Mouse (Mus musculus) CD4-positive, CD25-positive, alpha-beta regulatory T cell, adult 2 months (primary cell): ENCODE measurements around the gene Kat2b.
"Not testable (repeated sequence)": the region's sequence is repeated elsewhere in the genome, so short reads cannot be mapped to it uniquely, and the experiment has no call there.

Source experiments
- DNase-seq: peaks from one replicate; pipeline ENCODE4 v3.0.0-alpha.2; 2012; ENCODE audit warnings: low read depth, low spot score

Kat2b gene

GRCm38 (mm10) chr17:53659230-53659629 is 92.6 kb downstream of the Kat2b start:
- no peak for DNase-seq

GRCm38 (mm10) chr17:53659738-53660137 is 93.1 kb downstream of the Kat2b start:
- DNase-seq = no peak

GRCm38 (mm10) chr17:53661056-53661840 is 94.6 kb downstream of the Kat2b start:
- DNase-seq = no peak

DNA sequence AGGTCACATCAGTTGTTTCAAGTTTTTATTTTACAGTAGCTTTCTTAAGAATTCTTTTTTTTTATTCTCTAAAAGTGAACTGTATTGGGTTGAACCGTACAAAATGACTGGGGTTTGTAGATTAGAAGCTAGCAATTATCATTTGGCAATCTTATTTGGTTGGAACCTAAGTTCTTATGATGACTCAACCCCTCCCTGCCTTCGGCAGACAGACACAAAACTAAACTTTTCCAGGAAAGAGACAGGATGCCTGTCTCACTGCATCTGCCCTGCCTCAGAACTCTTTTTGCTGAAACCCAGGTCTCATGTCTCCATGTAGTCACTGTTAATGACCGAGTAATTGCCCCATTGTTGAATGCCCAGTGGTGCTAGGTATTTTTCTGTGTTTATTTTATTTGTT is 97.6 kb downstream of the Kat2b start:
- peak; percentile 36 for DNase-seq

- no peak for DNase-seq
Measured at GRCm38 (mm10) chr17:53664703-53665382, 98.2 kb downstream of the Kat2b start.

- peak; percentile 30 for DNase-seq
Measured at GRCm38 (mm10) chr17:53670453-53670852, 103.8 kb downstream of the Kat2b start.

DNA sequence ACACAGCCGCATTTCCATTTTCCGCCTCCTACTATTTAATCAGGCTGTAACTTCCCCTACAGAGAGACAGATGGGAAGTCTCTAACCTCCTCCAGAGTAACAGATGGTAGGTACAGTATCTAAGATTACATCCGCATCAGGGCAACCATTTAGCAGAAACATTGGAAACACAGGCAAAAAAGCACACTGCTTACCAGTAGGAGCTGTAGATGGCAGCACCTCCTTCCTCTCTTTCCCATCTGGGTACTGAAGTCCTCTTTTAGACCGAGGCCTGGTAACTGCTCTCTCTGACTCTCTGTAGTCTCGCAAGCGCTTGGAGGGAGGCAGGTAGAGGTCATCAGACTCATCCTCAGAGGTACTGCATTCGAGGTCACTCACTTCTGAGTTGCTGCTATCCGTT is 112.1 kb downstream of the Kat2b start:
- no peak for DNase-seq

- no peak for DNase-seq
Measured at GRCm38 (mm10) chr17:53688321-53688720, 121.7 kb downstream of the Kat2b start.

GRCm38 (mm10) chr17:53688877-53689802 is 122.5 kb downstream of the Kat2b start, which contains the start of gene Sgo1:
Gene Sgo1, minus strand, starts transcription at chr17:53689333.
- peak; percentile 99 for DNase-seq

- DNase-seq = no peak
Measured at GRCm38 (mm10) chr17:53689946-53690345, 123.3 kb downstream of the Kat2b start.

- peak; percentile 71 for DNase-seq
Measured at GRCm38 (mm10) chr17:53694039-53694438, 127.4 kb downstream of the Kat2b start.

DNA sequence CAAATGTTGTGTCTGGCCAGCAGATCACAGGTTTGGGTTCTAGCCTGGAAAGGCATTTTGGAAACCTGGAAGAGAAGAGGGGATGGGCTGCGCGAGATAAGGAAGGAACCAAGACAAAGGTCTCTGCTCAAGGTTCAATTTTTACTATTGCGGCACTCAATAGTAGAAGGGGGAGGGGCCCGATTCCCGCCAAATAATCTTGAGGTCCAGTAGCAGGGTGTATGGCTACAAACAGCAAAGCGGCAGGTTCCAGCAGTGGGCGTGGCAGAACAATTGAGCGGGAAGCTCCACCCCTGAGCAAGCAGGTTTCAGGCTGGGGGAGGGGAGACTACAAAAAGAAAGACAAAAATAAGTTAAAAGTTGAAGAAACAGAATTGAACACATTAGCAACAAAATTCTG is 130.9 kb downstream of the Kat2b start:
- not testable (repeated sequence) for DNase-seq

DNA sequence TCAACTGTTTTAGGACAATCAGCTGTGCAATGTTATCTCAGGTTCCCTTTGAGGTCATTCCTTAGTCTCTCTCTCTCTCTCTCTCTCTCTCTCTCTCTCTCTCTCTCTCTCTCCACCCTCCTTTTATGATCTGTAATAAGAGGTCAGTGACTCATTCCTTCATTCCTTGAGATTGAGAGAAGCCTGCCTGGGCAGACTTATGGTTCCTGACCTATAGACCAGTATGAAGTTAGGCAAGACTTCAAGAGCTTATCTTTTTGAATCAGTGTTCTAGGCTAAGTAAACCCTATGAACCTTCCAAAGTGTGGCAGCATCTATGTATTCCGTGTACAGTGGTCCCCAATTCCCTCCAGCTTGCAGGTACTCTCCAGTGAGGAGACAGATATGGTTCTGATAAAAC is 147.8 kb downstream of the Kat2b start:
- no peak for DNase-seq

DNA sequence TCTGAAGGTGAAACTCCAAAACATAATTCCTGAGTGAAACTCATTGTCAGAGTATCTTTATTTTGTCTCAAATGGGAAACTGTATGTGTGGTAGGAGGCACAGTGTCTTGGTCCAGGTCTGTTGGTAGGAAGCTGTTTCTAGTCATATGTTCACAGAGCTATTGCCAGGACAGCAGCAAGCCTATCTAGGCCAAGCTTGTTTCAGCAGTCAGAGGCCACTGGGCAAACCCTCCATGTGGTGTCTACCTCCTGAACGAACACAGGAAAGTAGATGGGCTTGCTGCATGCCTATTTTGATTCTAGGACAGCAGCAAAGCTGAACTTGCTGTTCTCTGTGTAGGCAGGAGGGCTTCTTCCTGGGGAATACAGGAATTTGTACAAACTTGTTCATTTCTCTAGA is 148.5 kb downstream of the Kat2b start:
- DNase-seq = not testable (repeated sequence)

GRCm38 (mm10) chr17:53718474-53718873 is 151.8 kb downstream of the Kat2b start:
- no peak for DNase-seq

GRCm38 (mm10) chr17:53718916-53719315 is 152.3 kb downstream of the Kat2b start:
- not testable (repeated sequence) for DNase-seq
